Mouse (Mus musculus) testis, adult 2 months (tissue): ENCODE measurements around the gene Hgd.

Experiments used
- CTCF ChIP-seq: fragments of 200-500 bp; IDR thresholded peaks from 2 replicates; pipeline ENCODE4 v1.5.1; 2012; ENCODE audit warnings: low read depth, mild to moderate bottlenecking, inconsistent platforms, low read length, moderate library complexity; ENCODE audit not compliant: control insufficient read depth, insufficient read depth, insufficient replicate concordance
- POLR2A ChIP-seq: fragments of 200-500 bp; IDR thresholded peaks from 2 replicates; pipeline ENCODE4 v1.6.1; 2012; ENCODE audit warnings: low read depth, mild to moderate bottlenecking, inconsistent platforms, low read length, moderate library complexity; ENCODE audit not compliant: control insufficient read depth

DNA sequence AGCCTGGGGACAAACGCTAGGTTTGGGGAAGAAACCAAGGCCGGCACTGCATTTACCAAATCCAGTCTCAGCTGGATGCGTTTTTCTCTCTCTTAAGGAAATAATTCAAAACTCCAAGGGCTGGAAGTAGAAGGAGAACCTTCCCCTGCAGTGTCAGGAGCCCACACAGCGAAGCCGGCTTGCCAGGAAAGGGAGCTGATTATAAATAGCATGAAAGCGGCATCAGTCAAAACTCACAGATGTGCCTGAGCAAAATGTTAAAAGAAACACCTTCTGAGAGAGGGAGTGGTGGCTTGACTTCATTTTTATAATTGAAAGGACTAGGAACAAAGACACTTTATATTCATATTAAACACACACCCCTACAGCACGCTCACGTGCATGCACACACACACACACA lies 30.4 kb downstream of the Hgd start:
- no peak for TF ChIP-seq CTCF
- no peak for TF ChIP-seq POLR2A
